Mouse (Mus musculus) kidney, postnatal 25 days (tissue): ENCODE measurements around the gene Troap.

Experiments
- DNase-seq, 2 experiments: peaks; one replicate each; pipeline ENCODE4 v3.0.0; 2021; ENCODE audit warnings: mixed read lengths in 2 of 2

The Troap gene

GRCm38 (mm10) chr15:99115065-99115423, 40.7 kb downstream of the Troap start:
- no peak for DNase-seq

- DNase-seq = peak in 1 of 2 experiments; percentile 54
Observed at GRCm38 (mm10) chr15:99116539-99116938, 42.2 kb downstream of the Troap start.

- no peak for DNase-seq
Observed at GRCm38 (mm10) chr15:99120814-99121213, 46.4 kb downstream of the Troap start.

- no peak for DNase-seq
Observed at GRCm38 (mm10) chr15:99122642-99123041, 48.3 kb downstream of the Troap start.

GRCm38 (mm10) chr15:99125711-99126080, 51.3 kb downstream of the Troap start, which contains the start of gene Spats2:
Spats2 (plus strand) TSS chr15:99125916.
- no peak for DNase-seq

- DNase-seq = peak; percentile 92 to 95
Observed at GRCm38 (mm10) chr15:99126081-99126815, 51.9 kb downstream of the Troap start.

- DNase-seq = no peak
Observed at GRCm38 (mm10) chr15:99126816-99127365, 52.5 kb downstream of the Troap start.

GRCm38 (mm10) chr15:99127851-99128522, 53.6 kb downstream of the Troap start:
- no peak for DNase-seq

GRCm38 (mm10) chr15:99129441-99129840, 55.1 kb downstream of the Troap start:
- no peak for DNase-seq

GRCm38 (mm10) chr15:99129956-99130910, 55.9 kb downstream of the Troap start:
- DNase-seq = no peak
